In genomic region chr12:75734167-75734566, GRCm38 (mm10) we compare ENCODE assay signal across 8 mouse cellular contexts. TPM values are rescaled to one million over a fixed set of nuclear protein-coding genes. Genes with fewer than 3 reads are reported as not detected.
DNase-seq lines count a peak whose midpoint lies in the region; ATAC-seq lines count a peak whose summit lies in the region.

No protein-coding gene starts in this region.

- no peaks in the 10 kb centered on the region for H3K9me3 ChIP-seq in kidney, embryonic 14.5 days (ENCODE audit: control insufficient read depth, low read length)
- no peaks in the 10 kb centered on the region for H3K9me3 ChIP-seq in liver, embryonic 12.5 days (replicated peaks)

- no peak for ATAC-seq in kidney, embryonic 14.5 days (ENCODE audit: low FRiP score, low TSS enrichment)
- no peak for ATAC-seq in liver, embryonic 12.5 days

- H3K4me3 ChIP-seq in kidney, embryonic 14.5 days (ENCODE audit: low read length), result peak overlapping the region; percentile 71
- H3K4me3 ChIP-seq in liver, embryonic 12.5 days, result peak overlapping the region; percentile 87

- peak overlapping the region; percentile 80; the same call in 1 of the 2 replicates for H3K9ac ChIP-seq in kidney, embryonic 14.5 days (ENCODE audit: low read depth, low read length)
- H3K9ac ChIP-seq in liver, embryonic 12.5 days, result peak overlapping the region; percentile 92

- no peaks in the 10 kb centered on the region for H3K27me3 ChIP-seq in kidney, embryonic 14.5 days (ENCODE audit: control insufficient read depth, insufficient read depth, low read length)
- no peaks in the 10 kb centered on the region for H3K27me3 ChIP-seq in liver, embryonic 12.5 days (replicated peaks)
- no peaks in the 10 kb centered on the region for H3K27me3 ChIP-seq in splenic B cell, adult 2 months (ENCODE audit: control insufficient read depth, insufficient read depth, low read length, poor library complexity, severe bottlenecking)

- H3K27ac ChIP-seq in kidney, embryonic 14.5 days (ENCODE audit: low read depth, low read length), result no peak overlapping the region
- peak overlapping the region; percentile 83; the same call in 1 of the 2 replicates for H3K27ac ChIP-seq in liver, embryonic 12.5 days

- DNase-seq in kidney, adult 8-10 months, result no peak
- DNase-seq in adipocyte (ENCODE audit: low spot score), result peak; percentile 40
- peak; percentile 25 for DNase-seq in forelimb bud, embryonic 11.5 days (ENCODE audit: low read depth, low spot score)
- DNase-seq in splenic B cell, adult 2 months (ENCODE audit: low read depth, low spot score), result peak; percentile 43
- no peak for DNase-seq in adrenal gland, postnatal 36 days
- no peak for DNase-seq in frontal cortex, postnatal 14 days (ENCODE audit: low spot score in 2 of 2)

- WGBS in kidney, embryonic 14.5 days, result 15% methylated on average over 10 of the region's 10 CpGs
- WGBS in liver, embryonic 12.5 days (ENCODE audit: insufficient replicate concordance), result 13% methylated on average over 10 of the region's 10 CpGs

- no peaks in the 10 kb centered on the region; the same call in 1 of the 2 replicates for H3K4me1 ChIP-seq in kidney, embryonic 14.5 days (ENCODE audit: control insufficient read depth, insufficient read depth, low read length)
- H3K4me1 ChIP-seq in liver, embryonic 12.5 days, result peaks cover 46% of the 10 kb centered on the region

- H3K4me2 ChIP-seq in kidney, embryonic 14.5 days (replicated peaks; ENCODE audit: low read depth, low read length), result peak overlapping the region; percentile 91
- H3K4me2 ChIP-seq in liver, embryonic 12.5 days, result peak overlapping the region; percentile 88

- no peaks in the 10 kb centered on the region for H3K36me3 ChIP-seq in kidney, embryonic 14.5 days (ENCODE audit: control insufficient read depth, insufficient read depth, low read length)
- no peaks in the 10 kb centered on the region for H3K36me3 ChIP-seq in liver, embryonic 12.5 days
- no peaks in the 10 kb centered on the region for H3K36me3 ChIP-seq in splenic B cell, adult 2 months (ENCODE audit: control insufficient read depth, insufficient read depth, low read length, poor library complexity, severe bottlenecking)

RNA-seq across cellular contexts. Expression of gene Sgpp1, which starts 1.4 kb away (rescaled TPM):
- polyA plus RNA-seq in kidney, embryonic 14.5 days (2014; fragmentation: Nextera tagmentation; extraction: Ambion mirVana), result 9.0 and 14.5 TPM in 2 replicates
- polyA plus RNA-seq in liver, embryonic 12.5 days (2016; fragmentation: Nextera tagmentation; extraction: Ambion mirVana), result 22.3 and 22.7 TPM in 2 replicates
- total RNA-seq in adrenal gland, postnatal 36 days (2021), result 100 to 1,000 TPM; 120 to 197 TPM

Comparison
In these comparisons a context has a peak if more than half of its experiments do, and no peak if none do; other contexts are left out.
1. DNase-seq: peak in adipocyte (single experiment), forelimb bud, embryonic 11.5 days (single experiment) and splenic B cell, adult 2 months (single experiment); none in kidney, adult 8-10 months (0 of 2), adrenal gland, postnatal 36 days (0 of 2) and frontal cortex, postnatal 14 days (0 of 2).